Mouse (Mus musculus): ENCODE results near the gene Slco2b1. TPM values are rescaled to one million over a fixed set of nuclear protein-coding genes. Genes with fewer than 3 reads are reported as not detected.

The Slco2b1 gene
- polyA plus RNA-seq, 1 experiment, result 25.2 TPM

Other genes with a start within 250 kb of the Slco2b1 start
- gene Klhl35, start 245.3 kb downstream of the Slco2b1 start, polyA plus RNA-seq (2012; rRNA removed), result 0.11 and 0.14 TPM in 2 replicates
- gene Rps3, start 227.6 kb downstream of the Slco2b1 start, polyA plus RNA-seq (2012; rRNA removed), result 386 and 397 TPM in 2 replicates
- gene Arrb1, start 175.9 kb downstream of the Slco2b1 start, polyA plus RNA-seq (2012; rRNA removed), result 59.2 and 113 TPM in 2 replicates
- 1.8 and 2.2 TPM in 2 replicates for gene Tpbgl, start 84.2 kb downstream of the Slco2b1 start, polyA plus RNA-seq (2012; rRNA removed)
- gene Olfr520, start 18.9 kb upstream of the Slco2b1 start, polyA plus RNA-seq (2012; rRNA removed), result not detected in 2 replicates
- not detected in 2 replicates for gene Olfr521, start 52.2 kb upstream of the Slco2b1 start, polyA plus RNA-seq (2012; rRNA removed)
- gene Neu3, start 117.1 kb upstream of the Slco2b1 start, polyA plus RNA-seq (2012; rRNA removed), result 1.1 and 2.2 TPM in 2 replicates
- gene Xrra1, start 147.8 kb upstream of the Slco2b1 start, polyA plus RNA-seq (2012; rRNA removed), result 0.05 and 0.21 TPM in 2 replicates
- 49.4 and 60.5 TPM in 2 replicates for gene Spcs2, start 152.1 kb upstream of the Slco2b1 start, polyA plus RNA-seq (2012; rRNA removed)

Data from large intestine, adult 2 months (tissue).